Mouse (Mus musculus) erythroblast, embryonic 14.5 days (primary cell): ENCODE measurements around the gene Dtd1. TPM values are rescaled to one million over a fixed set of nuclear protein-coding genes. Genes with fewer than 3 reads are reported as not detected.

ENCODE experiments used
- H3K27me3 ChIP-seq: 2 replicates; pipeline ENCODE4 v1.6.1; 2012; ENCODE audit warnings: inconsistent platforms; ENCODE audit not compliant: control insufficient read depth
- H3K36me3 ChIP-seq: 2 replicates; pipeline ENCODE4 v1.6.1; 2012; ENCODE audit warnings: mild to moderate bottlenecking, inconsistent platforms; ENCODE audit not compliant: control insufficient read depth
- H3K4me1 ChIP-seq: 2 replicates; pipeline ENCODE4 v1.6.1; 2012; ENCODE audit warnings: inconsistent platforms; ENCODE audit not compliant: control insufficient read depth
- H3K4me3 ChIP-seq: replicated peaks from 2 replicates; pipeline ENCODE3; 2012; ENCODE audit warnings: moderate library complexity, mild to moderate bottlenecking, inconsistent platforms
- H3K9me3 ChIP-seq: 2 replicates; pipeline ENCODE4 v1.6.1; 2012; ENCODE audit warnings: low read length, inconsistent platforms, mixed read lengths; ENCODE audit not compliant: control insufficient read depth
- GATA1 ChIP-seq: IDR thresholded peaks from 2 replicates; pipeline ENCODE4 v1.6.1; 2012; ENCODE audit warnings: low read length, inconsistent platforms, mixed read lengths
- TAL1 ChIP-seq: IDR thresholded peaks from 3 replicates; pipeline ENCODE4 v1.6.1; 2012; ENCODE audit warnings: low read length, inconsistent platforms, mixed read lengths
- polyA plus RNA-seq: library from polyadenylated mRNA; stranded (reverse); fragments of >175 nt; gene quantifications from 2 replicates; pipeline ENCODE4 v1.2.3, GENCODE M21; 2012

The Dtd1 gene
- polyA plus RNA-seq, 1 experiment: 0.55 TPM

- no peak overlapping the region for H3K4me3 ChIP-seq
- H3K9me3 ChIP-seq: no peaks in the 10 kb centered on the region
- no peaks in the 10 kb centered on the region for H3K36me3 ChIP-seq
- TF ChIP-seq TAL1: no peak
- no peak for TF ChIP-seq GATA1
- no peaks in the 10 kb centered on the region for H3K27me3 ChIP-seq
- no peaks in the 10 kb centered on the region for H3K4me1 ChIP-seq
These were observed 98.3 kb downstream of the Dtd1 start for GRCm38 (mm10) chr2:144698046-144698445.

DNA sequence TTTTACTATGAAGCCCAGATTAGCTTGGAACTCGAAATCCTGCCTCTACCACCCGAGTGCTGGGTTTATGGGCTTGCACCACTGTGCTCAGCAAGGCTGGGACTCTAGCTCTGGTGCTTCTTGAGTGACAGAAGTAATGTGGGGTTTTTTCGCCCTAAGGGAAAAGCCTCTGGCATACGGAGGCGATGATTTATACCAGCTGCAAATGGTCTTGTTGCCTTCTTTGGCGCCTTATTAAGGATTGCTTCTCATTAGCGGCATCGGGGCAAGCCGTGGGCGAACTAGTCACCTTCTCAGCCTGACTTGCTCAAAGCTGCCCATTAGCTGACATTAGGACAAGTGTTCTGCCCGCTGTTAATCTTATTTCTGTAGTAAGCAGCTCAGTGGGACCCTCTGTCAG is 100.9 kb downstream of the Dtd1 start:
- no peaks in the 10 kb centered on the region for H3K36me3 ChIP-seq
- H3K4me1 ChIP-seq: no peaks in the 10 kb centered on the region
- H3K27me3 ChIP-seq: no peaks in the 10 kb centered on the region
- no peak for TF ChIP-seq TAL1
- H3K9me3 ChIP-seq: no peaks in the 10 kb centered on the region
- no peak overlapping the region for H3K4me3 ChIP-seq

DNA sequence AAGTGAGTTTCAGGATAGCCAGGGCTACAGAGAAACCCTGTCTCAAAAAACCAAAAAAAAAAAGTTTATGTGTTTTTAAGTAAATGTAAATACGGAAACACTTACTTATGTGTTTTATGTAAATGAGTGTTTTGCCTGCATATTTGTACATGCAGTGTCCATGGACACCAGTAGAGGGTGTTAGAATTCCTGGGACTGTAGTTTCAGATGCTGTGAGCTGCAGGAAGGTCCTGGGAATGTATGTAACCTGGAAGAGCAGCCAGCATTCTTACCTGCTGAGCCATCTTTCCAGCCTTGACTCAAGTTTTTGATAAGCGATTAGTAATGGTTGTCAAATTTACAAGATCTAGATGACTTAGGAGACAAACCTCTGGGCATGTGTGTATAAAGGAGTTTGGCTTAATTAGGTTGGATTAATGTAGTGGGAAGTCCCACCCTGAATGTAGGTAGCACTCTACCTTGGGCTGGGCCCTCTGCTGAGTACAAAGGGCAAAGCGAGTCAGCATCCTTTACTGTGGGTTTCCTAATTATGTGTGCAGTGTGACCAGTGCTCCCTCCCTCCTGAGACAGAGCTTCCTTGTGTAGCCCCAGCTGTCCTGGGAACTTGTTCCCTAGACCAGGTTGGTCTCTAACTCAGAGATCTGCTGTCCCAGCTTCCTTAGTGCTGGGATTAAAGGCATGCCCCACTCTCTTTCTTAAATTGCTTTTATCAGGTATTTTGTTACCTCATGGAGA is 101.9 kb downstream of the Dtd1 start:
- H3K27me3 ChIP-seq: no peaks in the 10 kb centered on the region
- no peaks in the 10 kb centered on the region for H3K4me1 ChIP-seq
- H3K9me3 ChIP-seq: no peaks in the 10 kb centered on the region
- TF ChIP-seq GATA1 (no peak), TAL1 (no peak)
- H3K4me3 ChIP-seq: no peak overlapping the region
- H3K36me3 ChIP-seq: no peaks in the 10 kb centered on the region

GRCm38 (mm10) chr2:144709285-144709684 is 109.6 kb downstream of the Dtd1 start:
- no peak overlapping the region for H3K4me3 ChIP-seq
- no peaks in the 10 kb centered on the region for H3K9me3 ChIP-seq
- H3K4me1 ChIP-seq: no peaks in the 10 kb centered on the region
- no peaks in the 10 kb centered on the region for H3K27me3 ChIP-seq
- no peaks in the 10 kb centered on the region for H3K36me3 ChIP-seq
- no peak for TF ChIP-seq TAL1
- TF ChIP-seq GATA1: no peak

DNA sequence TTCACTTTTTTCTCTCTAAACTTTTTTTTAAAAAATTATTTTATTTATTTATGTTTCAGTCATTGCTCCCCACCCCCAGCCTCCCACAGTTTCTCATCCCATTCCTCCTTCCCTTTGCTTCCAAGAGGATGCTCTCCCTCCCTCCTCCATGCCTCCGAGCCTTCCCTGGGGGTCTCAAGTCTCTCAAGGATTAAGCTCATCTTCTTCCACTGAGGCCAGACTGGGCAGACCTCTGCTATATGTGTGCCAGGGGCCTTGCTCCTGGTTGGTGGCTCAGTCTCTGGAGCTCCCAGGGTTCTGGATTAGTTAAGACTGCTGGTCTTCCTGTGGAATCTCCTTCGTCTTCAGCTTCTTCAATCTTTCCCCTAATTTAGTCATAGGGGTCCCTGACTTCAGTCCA is 110.0 kb downstream of the Dtd1 start:
- Histone ChIP-seq H3K4me3 (no peak overlapping the region), H3K4me1 (no peaks in the 10 kb centered on the region), H3K9me3 (no peaks in the 10 kb centered on the region), H3K27me3 (no peaks in the 10 kb centered on the region), H3K36me3 (no peaks in the 10 kb centered on the region)
- no peak for TF ChIP-seq TAL1
- no peak for TF ChIP-seq GATA1

DNA sequence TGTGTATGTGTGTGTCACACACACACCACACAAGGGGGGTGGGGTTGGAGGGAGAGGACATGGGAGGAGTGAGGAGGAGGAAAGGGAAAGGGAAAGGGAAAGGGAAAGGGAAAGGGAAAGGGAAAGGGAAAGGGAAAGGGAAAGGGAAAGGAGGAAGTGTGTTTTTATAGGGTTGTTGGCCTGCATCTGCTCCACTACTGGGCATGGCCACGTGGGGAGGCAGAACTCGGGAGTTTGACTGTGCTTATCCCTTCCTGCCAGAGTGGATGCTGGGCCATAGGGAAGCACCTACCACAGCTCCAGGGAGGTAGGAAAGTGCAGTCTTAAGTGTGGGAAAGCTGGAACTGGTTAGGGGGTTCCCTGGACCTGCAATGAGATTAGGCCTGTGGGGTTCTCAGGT is 114.9 kb downstream of the Dtd1 start:
- Histone ChIP-seq H3K27me3 (no peaks in the 10 kb centered on the region), H3K4me3 (no peak overlapping the region), H3K9me3 (no peaks in the 10 kb centered on the region), H3K4me1 (no peaks in the 10 kb centered on the region), H3K36me3 (no peaks in the 10 kb centered on the region)
- TF ChIP-seq TAL1 (no peak), GATA1 (no peak)

GRCm38 (mm10) chr2:144715211-144715768 is 115.6 kb downstream of the Dtd1 start:
- H3K27me3 ChIP-seq: no peaks in the 10 kb centered on the region
- H3K36me3 ChIP-seq: no peaks in the 10 kb centered on the region
- H3K4me3 ChIP-seq: no peak overlapping the region
- H3K9me3 ChIP-seq: no peaks in the 10 kb centered on the region
- H3K4me1 ChIP-seq: no peaks in the 10 kb centered on the region
- no peak for TF ChIP-seq TAL1
- no peak for TF ChIP-seq GATA1

GRCm38 (mm10) chr2:144716248-144716647 is 116.6 kb downstream of the Dtd1 start:
- no peaks in the 10 kb centered on the region for H3K36me3 ChIP-seq

GRCm38 (mm10) chr2:144718273-144718672 is 118.6 kb downstream of the Dtd1 start:
- TF ChIP-seq TAL1 (no peak), GATA1 (no peak)
- no peak overlapping the region for H3K4me3 ChIP-seq
- no peaks in the 10 kb centered on the region for H3K27me3 ChIP-seq
- H3K36me3 ChIP-seq: no peaks in the 10 kb centered on the region
- H3K9me3 ChIP-seq: no peaks in the 10 kb centered on the region
- no peaks in the 10 kb centered on the region for H3K4me1 ChIP-seq

More at GRCm38 (mm10) chr2:144716248-144716647, 116.6 kb downstream of the Dtd1 start:
- Histone ChIP-seq H3K9me3 (no peaks in the 10 kb centered on the region), H3K4me1 (no peaks in the 10 kb centered on the region), H3K27me3 (no peaks in the 10 kb centered on the region), H3K4me3 (no peak overlapping the region)
- TF ChIP-seq TAL1 (no peak), GATA1 (no peak)
